Mouse (Mus musculus) ES-Bruce4 (cell line): ENCODE data around the gene Slc9a1.

ENCODE experiments used
- CTCF ChIP-seq: IDR thresholded peaks from one replicate; pipeline ENCODE4 v1.8.1; 2011; ENCODE audit warnings: low read depth, low read length
- POLR2A ChIP-seq: IDR thresholded peaks from one replicate; pipeline ENCODE4 v1.8.1; 2011; ENCODE audit warnings: low read length; ENCODE audit not compliant: insufficient read depth

DNA sequence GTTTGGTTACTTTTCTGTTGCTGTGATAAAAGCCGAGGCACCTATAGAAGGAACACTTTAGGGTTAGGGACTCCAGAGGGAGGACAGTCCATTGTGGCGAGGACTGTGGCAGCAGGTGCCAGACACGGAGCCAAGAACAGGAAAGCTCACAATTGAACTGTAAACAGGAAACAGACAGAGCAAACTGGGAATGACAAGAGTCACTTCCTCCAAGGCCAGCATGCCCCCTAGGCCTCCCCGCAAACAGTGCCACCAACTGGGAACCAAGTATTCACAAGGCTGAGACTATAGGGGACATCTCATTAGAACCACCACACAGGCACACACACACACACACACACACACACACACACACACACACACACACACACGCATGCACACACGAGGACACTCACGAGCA is 82.9 kb downstream of the Slc9a1 start:
- TF ChIP-seq CTCF = no peak
- no peak for TF ChIP-seq POLR2A
